Mouse (Mus musculus): ENCODE data around the gene Rint1.

Gene Rint1

DNA sequence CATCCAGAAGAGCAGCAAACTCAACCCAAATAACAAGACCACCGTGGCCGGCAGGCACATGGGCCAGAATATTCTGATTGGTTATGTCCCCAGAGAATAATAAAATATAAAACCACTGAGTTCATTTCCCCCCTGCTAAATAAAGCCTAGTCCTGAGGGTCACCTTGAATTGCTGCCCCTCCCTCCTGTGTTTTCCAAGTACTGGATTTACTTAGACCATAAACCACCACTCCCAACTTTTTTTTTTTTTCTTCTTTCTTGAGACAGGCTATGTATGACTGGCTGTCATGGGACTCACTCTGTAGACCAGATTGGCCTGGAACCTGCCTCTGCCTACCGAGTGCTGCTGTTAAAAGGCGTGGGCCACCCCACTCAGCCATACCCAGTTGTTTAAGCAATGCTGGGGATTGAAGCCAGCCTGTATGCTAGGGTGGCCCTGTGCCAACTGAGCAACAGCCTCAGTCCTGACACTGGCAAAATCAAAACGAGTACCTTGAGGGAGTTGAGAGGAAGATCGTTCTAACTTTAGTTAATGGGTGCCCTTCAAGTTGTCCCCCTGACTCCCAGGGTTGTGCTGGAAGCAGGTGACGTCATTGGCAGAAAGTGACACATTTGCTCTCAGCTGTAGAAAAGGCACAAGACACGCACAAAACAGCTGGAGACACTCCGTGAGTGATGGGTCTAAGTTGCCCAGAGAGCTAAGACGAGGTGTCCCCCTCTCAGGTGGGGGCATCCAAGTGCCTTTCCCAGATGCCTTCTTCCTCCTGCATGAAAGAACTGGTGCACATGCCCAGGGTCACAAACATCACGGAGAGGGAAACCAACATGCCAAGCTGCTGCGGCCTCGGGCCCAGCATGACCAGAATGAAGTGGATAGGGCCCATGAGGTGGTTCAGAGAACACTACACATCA lies 76.8 kb downstream of the Rint1 start:
- no peak for DNase-seq (ENCODE audit: low spot score in 2 of 2)

DNA sequence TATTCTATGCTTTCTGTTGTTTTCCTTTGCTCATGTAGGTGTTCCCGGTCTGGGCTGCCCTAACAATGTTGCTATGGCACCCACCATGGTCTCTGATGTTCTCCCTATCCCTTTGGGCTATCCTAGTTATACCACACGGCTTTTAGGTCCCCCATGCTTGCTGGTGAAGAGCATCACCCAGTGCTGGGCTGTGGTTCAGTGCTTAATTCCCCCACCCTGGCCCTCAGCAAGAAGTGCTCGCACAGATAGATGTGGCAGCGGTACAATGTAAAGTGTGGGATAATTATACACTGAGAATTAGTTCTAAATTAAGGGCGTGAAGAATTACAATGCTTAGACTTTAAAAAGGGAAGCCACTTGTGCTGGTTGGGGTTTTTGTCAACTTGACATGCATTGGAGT lies 78.4 kb downstream of the Rint1 start:
- no peak for DNase-seq (ENCODE audit: low spot score in 2 of 2)
